Mouse (Mus musculus) T-helper 17 cell (primary cell): ENCODE measurements around the gene Nectin2.
"Not testable (repeated sequence)": the region's sequence is repeated elsewhere in the genome, so short reads cannot be mapped to it uniquely, and the experiment has no call there.

Experiments
- in situ Hi-C, 2 experiments: fragments of 300-600 bp; cut with MboI, MseI; formaldehyde crosslinking; loops; 1 replicate in 1 of 2; 2 replicates in 1 of 2; pipeline ENCODE4 v1.15.1; 2025; ENCODE audit warnings: high pct_unique_total_duplicates in 2 of 2

The Nectin2 gene

DNA sequence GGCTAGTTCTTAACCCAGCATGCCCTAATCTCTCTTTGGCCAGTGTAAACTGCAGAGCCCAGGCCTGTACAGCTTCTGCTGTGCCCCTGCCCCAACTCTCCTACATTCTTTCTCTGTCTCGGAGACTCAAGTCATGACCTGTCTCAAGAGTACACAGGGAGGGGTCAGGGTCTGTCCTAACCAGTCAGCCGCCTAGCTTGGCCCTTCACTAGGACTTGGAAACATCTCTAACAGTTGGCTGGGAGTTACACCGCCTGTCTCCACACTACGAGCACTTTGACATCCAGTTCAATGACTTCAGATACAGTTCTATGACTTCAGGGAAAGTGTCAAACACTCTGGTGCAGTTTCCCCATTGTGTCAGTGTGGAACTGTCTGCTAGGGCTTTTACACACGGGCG lies 58.8 kb downstream of the Nectin2 start:
- in situ Hi-C loops: no loop called here

DNA sequence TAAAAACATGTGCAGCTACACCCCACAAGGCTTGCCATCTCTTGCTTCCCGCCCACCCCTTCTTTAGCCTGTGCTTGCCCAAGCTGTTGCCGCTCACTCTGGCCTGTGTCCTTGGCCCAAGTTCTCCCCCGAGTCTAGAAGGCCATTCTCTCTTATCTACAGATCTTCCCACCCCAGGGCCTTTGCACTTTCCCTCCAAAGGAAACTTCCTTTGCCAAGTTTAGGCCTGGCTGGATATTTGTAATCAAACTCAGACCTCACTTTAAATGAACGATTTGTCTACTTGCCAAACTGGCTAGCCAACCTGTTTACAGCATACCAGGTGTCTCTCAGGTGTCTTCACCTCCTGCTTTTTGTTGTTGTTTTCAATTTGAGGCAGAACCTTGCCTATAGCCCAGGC lies 59.4 kb downstream of the Nectin2 start:
- in situ Hi-C loops: no loop called here

DNA sequence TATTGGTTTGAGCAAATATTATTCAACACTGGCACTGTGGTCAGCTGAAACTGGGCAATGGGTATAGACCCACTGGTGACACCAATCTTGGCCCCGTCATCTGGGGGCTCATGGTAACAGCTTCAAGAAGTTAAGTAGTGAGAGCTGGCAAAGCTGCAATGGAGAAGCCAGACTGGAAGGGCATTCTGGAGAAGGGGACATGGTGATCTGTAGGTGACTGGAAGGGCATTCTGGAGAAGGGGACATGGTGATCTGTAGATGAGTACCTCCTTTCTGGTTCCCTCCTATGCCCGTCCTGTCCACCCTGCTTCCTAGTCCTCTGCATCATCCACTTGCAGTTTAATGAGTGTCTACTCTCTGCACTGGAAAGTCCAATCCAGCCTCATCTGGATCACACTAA lies 61.7 kb downstream of the Nectin2 start:
- in situ Hi-C loops: no loop called here

DNA sequence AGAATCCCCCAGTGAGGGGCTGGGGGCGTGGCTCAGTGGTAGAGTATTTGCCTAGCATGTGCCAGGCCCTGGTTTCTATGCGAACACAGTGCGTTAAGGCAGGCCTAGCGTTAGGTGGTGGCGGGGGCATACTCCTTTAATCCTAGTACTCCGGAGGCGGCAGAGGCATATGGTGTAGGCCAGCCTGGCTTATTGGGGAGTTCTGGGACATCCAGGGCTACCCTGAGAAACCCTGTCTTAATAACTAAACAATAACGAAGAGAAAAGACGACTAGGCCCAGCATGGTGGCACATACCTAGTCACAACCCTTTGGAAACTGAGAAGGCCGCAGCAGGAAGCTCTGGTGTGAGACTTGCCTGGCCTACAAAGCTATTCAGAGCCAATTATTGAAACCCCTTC lies 62.2 kb downstream of the Nectin2 start:
- in situ Hi-C loops: no loop called here

DNA sequence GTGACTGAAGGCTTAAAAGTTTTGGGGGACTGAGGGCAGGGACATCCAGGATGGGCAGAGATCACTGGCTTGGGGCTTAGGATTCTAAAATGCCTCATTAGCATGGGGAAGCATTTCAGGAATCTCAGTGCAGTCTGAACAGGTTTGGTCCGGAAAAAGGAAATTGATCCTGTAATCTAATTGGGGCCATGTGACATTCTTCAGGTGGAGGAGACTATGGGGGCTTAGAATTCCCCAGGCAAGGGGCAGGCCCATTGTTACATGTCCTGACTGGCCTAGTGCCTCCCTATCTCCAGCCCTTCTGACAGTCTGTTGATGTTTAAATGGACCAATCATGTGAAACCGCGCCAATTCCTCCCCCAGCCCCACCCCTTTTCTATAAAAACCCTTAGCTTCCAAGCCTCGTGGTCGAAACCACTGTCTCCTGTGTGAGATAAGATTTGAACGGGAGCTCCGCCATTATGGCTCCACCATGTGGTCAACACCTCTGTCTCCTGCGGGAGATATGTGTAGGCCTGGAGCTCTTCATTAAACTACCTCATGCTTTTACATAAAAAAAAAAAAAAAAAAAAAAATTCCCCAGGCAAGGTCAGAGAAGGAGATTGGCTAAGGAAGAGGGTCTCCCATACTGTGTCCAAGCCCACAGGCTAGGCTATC lies 63.2 kb downstream of the Nectin2 start:
- in situ Hi-C loops: not testable (repeated sequence)

DNA sequence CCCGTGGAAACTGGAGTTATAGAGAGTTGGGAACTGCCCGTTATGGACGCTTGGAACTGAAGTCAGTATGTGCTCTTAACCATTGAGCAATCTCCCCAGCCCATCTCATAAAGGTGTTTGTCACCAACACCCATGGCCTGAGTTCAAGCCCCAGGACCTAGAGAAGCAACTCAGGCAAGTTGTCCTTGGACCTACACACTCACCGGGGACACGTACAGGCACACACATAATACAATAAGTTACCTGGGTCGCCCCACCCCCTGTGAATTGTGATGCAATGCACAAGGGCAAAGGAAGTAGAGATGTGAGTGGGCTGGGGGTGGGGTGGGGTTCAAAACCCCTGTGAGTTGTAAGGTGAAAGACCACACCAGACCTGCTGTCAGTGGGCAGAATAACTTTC lies 63.8 kb downstream of the Nectin2 start:
- in situ Hi-C loops: no loop called here

DNA sequence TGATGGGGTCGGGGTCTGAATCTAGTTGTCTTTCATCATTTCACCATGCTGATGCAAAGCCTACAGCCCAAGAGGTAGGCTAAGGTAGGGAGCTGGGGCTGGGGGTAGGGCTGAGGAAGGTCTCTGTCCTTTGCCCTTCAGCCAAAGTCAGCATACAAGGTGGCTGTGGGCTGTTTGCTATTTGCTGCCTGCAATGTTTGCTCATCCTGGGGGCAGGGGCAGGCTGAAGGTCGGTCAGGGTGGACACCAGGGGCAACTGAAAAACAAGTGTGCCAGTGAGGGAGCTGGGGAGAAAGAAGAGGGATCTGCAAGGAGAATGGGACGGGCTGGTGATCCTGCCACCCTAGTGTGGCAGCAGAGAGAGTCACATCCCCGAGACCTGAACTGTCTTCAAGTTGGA lies 64.9 kb downstream of the Nectin2 start:
- in situ Hi-C loops: no loop called here

DNA sequence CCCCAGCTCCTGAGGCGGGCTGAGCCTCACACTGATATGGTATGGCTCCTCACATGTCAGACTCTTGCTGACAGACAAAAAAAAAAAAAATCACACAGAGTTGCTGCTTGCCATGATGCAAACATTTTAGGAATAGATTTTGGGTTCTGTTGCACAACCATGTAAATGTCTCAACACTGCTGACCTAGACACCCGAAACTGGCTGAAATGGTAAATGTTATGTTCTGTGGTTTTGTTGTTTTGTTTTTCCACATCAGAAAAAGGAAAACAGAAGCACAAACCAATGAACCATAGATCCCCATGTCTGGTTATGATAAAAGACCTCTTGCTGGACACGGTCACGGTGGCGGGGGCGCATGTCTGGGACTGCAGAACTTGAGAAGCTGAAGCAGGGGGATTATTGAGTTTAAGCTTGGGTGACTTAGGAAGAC lies 66.5 kb downstream of the Nectin2 start:
- in situ Hi-C loops: no loop called here

DNA sequence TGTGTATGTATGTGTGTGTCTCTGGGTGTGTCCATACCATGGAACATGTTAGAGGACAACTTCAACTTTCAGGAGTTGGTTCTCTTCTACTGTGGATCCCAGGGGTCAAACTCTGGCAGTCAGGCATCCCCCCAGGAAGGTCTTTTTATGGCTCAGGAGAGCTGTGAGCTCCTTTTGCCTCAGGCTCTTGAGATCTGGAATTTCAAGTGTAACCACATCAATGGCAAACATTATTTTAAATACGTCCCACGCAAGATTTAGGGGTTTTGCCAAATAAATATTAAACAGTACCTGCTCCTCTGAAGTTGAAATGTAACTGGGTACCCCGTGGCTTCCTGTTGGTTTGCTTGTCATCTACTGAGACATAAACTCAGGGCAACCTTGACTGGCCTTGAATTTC lies 67.3 kb downstream of the Nectin2 start:
- in situ Hi-C loops: no loop called here

DNA sequence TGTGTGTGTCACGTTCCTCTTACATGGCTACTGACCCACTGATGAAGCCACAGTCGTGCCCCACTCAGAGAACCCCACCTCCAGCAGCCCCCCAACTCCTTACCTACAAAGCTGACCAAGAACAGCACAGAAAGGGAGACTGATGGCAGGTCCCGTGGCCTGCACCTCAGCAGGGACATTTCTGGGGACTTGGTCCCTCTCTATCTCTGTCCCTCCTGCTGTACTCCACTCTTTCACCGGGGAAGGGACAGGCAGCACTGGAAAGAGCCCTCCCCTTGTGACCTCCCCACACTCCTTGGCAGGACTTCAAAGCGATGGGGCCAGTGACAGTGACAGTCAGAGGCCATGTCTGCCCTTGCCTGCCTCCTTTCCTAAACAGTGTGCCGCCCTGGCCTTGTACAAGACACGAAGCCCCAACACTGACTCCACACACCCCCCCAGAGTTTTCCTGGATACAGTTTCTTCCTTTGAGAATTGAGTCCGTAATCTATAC lies 69.0 kb downstream of the Nectin2 start, which contains the start of the genes Gm44805 and Apoc4:
Gene Gm44805 (minus strand): TSS at position 222 of the 493 bp plus-strand sequence.
Gene Apoc4 (minus strand): TSS at position 278 of the 493 bp plus-strand sequence.
- in situ Hi-C loops: no loop called here

DNA sequence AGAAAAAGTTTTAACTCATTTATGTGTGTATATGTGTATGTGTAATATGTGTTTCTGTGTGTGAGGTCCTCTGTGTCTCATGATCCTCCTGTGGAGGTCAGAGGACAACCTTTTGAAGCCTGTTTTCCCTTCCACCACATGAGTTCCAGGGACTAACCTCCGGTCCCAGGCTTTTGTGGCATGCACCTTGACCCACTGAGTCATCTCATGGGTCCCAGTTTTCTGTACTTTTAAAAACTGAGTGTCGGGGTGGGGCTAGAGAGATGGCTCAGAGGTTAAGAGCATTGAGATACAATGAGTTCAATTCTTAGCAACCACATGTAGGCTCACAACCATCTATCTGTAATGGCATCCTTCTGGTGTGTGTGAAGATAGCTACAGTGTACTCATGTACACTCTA lies 69.6 kb downstream of the Nectin2 start:
- in situ Hi-C loops: no loop called here

DNA sequence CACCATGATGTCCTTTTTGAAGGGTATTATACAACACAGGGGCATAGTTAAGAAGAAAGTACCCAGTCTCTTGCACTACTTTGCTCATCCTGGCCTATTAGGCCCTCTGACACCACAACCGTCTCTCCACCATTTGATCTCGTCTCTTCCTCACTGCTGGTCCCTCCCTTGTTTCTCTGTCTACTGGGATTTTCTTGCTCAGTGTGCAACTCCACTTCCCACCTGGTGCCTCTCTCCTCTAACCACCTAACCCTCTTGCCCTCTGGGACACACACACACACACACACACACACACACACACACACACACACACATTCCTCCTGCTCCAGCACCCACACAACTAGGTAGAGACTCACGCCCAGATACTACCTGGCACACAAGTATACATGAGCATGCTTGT lies 71.4 kb downstream of the Nectin2 start:
- in situ Hi-C loops: loop anchor here in 1 of 2 experiments (5.0 kb wide), 1 partner anchor 63 kb away; no protein-coding TSS in a partner anchor

DNA sequence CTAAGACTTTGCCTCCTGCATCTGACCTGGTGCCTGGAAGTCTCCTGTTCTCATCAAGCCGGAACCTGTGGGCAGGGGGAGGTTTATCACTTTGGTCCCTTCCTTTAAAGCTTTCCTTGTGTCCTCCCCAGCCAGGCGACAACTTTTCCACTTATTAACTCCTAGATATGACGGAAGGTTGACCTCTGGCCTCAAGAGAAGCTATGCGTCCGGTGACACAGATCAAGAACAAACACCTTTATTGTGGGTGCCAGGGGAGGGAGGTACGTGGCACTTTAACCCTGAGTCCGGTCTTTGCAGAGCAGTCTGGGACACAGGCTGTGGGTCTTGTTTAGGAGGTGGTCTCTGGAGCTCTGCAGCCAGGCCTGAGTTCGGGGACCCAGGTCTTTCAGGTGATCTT lies 72.4 kb downstream of the Nectin2 start, which contains the start of gene Apoc2:
Gene Apoc2 (minus strand): TSS at position 70 of the 400 bp plus-strand sequence.
- in situ Hi-C loops: loop anchor here in 1 of 2 experiments (5.0 kb wide), 1 partner anchor 64 kb away; no protein-coding TSS in a partner anchor

DNA sequence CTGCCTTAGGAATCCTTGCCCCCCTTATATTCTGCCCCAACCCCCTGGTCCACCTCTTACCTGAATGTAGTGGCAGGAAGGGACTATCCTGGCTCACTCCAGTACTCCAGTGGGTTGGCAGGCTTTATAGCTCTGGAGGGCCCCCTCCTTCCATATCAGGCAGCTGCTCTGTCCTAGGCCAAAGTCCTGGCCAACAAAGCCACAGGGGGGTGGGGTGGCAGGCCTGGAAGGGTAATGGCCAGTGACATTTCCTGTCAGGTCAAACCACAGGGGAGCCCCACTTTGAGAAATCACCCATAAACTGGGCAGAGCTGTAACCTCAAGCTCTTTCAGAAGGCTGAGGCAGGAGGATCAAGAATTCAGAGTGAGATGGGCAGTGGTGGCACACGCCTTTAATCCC lies 73.6 kb downstream of the Nectin2 start:
- in situ Hi-C loops: loop anchor here in 1 of 2 experiments (5.0 kb wide), 1 partner anchor 66 kb away; no protein-coding TSS in a partner anchor

DNA sequence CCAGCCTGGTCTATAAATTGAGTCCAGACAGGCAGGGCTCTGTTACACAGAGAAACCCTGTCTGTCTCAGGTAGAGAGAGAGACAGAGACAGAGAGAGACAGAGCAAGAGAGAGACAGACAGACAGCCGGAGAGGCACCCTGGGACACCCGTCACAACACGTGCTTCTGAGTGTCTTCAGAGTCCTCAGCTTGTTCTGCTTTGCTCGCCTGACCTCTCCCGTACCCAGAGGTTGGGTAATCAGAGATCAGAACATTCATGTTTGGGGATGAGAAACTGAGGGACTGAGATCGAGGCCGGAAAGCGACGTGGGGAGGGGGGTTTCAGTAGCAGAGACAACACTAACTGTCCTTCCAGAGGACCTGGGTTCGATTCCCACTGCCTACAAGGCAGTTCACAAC lies 74.5 kb downstream of the Nectin2 start:
- in situ Hi-C loops: loop anchor here in 1 of 2 experiments (5.0 kb wide), 1 partner anchor 66 kb away; no protein-coding TSS in a partner anchor

DNA sequence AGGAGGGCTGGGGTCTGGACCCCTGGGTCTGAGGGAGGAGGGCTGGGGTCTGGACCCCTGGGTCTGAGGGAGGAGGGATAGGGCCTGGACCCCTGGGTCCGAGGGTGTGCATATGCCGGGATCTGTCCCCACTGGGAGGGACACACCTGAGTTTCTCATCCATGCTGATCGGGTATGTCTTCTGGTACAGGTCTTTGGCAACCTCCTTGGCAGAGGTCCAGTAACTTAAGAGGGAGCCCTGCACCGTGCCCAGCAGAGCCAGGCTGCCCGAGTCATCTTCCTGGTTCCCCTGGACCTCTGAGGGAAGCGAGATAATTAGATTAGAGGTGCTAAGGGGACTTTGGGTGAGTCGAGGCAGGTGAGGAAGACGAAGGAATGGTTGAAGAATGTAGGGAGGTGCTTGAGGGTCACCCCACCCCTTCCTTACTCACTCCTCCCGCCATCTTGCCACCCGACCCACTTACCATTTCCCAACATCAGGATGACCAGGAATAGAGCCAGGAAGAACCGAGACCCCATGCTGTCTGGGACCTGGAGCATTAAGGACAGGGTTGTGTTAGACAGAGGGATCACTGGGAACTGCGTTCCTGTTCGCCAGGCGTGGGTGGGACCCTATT lies 77.1 kb downstream of the Nectin2 start:
- in situ Hi-C loops: no loop called here

DNA sequence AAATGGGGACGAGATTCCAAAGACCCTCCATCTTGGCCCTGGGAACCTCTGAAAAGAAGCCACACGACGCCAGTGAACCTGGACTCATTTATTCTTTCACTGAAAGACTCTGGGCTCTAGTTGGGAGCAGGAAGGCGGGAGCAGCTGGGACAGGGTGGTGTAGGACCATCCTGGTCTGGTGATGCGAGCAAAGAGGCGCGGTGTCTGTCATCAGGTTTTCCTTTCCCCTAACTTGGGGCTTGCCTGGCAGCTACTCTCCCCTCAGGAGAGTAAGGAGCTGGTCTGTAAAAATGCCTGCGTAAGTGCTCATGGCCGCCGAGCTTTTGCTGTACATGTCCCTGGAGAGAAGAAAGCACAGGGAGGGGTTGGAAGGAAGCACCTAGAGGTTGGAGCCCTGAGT lies 78.8 kb downstream of the Nectin2 start:
- in situ Hi-C loops: no loop called here

DNA sequence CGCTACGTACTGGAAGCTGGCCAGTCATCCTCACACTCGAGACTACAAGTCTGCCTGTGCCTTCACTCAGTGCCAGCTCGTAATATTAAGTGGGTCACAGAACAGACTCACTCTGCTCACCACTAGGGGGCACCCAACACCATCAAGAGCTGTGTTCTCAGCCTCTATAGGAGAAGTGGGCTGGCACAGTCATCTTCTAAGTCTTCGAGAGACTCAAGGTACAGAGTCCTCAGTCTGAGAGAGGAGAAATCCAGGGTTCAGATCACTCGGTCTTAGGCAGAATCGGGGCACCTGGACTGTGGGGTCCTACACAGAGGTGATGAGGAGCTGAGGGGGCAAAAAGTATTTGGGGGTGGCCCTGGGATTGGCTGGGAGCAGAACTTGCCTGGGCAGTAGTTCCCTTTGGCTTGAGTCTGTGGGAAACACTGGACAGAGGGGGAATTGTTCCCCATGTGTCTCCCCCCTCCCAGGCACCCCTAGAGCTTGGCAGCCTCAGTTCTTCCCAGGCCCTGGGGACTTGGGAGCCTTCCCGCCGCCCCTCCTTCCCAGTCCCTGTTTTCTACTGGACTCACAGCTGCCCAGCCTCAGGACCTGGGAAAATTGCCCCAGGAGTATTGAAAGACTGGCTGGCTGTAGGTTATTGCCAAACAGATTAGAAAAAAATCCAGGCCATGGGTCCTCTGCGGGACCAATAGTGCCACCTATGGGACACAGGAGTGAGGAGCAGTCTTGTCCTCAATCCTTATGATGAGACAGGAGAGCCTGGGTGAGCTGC lies 81.1 kb downstream of the Nectin2 start:
- in situ Hi-C loops: loop anchor here in 1 of 2 experiments (5.0 kb wide), 1 partner anchor 43 kb away; no protein-coding TSS in a partner anchor

DNA sequence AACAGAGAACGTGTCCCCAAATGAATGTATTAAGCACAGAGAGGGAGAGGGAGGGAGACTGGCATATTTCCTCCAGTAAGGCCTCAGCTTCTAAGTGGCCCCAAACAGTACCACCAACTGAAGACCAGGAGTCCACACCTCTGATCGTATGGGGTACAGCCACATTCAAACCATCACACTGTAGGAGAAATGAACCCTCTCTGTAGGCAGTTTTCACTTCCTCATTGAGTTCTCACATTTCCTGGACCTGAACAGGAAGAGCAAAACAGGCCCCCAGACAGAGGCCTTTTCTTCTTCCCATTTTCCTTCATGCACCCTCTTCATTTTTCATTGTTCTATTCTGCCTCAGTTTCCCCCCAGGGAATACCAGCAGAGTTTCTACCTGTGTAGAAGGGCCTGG lies 82.8 kb downstream of the Nectin2 start:
- in situ Hi-C loops: loop anchor here in 1 of 2 experiments (5.0 kb wide), 1 partner anchor 45 kb away; no protein-coding TSS in a partner anchor

DNA sequence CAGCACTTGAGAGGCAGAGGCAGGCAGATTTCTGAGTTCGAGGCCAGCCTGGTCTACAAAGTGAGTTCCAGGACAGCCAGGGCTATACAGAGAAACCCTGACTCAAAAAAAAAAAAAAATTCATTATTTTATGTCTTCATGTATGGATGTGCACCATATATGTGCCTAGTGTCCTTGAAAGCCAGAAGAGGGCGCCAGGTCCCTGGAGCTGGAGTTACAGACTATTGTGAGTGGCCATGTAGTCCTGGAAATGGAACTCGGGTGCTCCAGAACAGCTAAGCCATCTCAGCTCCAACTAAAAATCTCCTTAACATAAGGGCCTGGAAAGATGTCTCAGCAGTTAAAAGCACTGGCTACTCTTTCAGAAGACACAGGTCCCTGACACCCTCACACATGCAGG lies 83.5 kb downstream of the Nectin2 start:
- in situ Hi-C loops: loop anchor here in 1 of 2 experiments (5.0 kb wide), 1 partner anchor 46 kb away; no protein-coding TSS in a partner anchor
